Mouse (Mus musculus) ES-Bruce4 (cell line): ENCODE data around the gene Dst. TPM values are rescaled to one million over a fixed set of nuclear protein-coding genes. Genes with fewer than 3 reads are reported as not detected.

Experiments used
- H3K27ac ChIP-seq: 2 replicates; pipeline ENCODE4 v1.5.1; 2012; ENCODE audit warnings: low read length, inconsistent platforms; ENCODE audit not compliant: insufficient read depth
- H3K27me3 ChIP-seq: 2 replicates; pipeline ENCODE4 v1.6.1; 2012; ENCODE audit warnings: mild to moderate bottlenecking, low read length, inconsistent platforms; ENCODE audit not compliant: control insufficient read depth, poor library complexity, insufficient read depth, severe bottlenecking
- H3K36me3 ChIP-seq: 2 replicates; pipeline ENCODE4 v1.6.1; 2012; ENCODE audit warnings: inconsistent platforms, mild to moderate bottlenecking, low read length, moderate library complexity; ENCODE audit not compliant: control insufficient read depth, poor library complexity, insufficient read depth, severe bottlenecking
- H3K4me1 ChIP-seq: one replicate; pipeline ENCODE4 v1.8.1; 2011; ENCODE audit warnings: low read length; ENCODE audit not compliant: control insufficient read depth, insufficient read depth
- H3K4me3 ChIP-seq: 2 replicates; pipeline ENCODE4 v1.5.1; 2011; ENCODE audit warnings: low read depth, mild to moderate bottlenecking, low read length
- H3K9ac ChIP-seq: 2 replicates; pipeline ENCODE4 v1.6.1; 2012; ENCODE audit warnings: low read depth, mild to moderate bottlenecking, inconsistent platforms; ENCODE audit not compliant: poor library complexity, severe bottlenecking
- H3K9me3 ChIP-seq: replicated peaks from 2 replicates; pipeline ENCODE4 v1.6.1; 2012; ENCODE audit warnings: mild to moderate bottlenecking, low read length, inconsistent platforms; ENCODE audit not compliant: control insufficient read depth, poor library complexity, insufficient read depth, severe bottlenecking
- CTCF ChIP-seq: IDR thresholded peaks from one replicate; pipeline ENCODE4 v1.8.1; 2011; ENCODE audit warnings: low read depth, low read length
- EP300 ChIP-seq: IDR thresholded peaks from 2 replicates; pipeline ENCODE4 v1.6.1; 2011; ENCODE audit warnings: low read depth, low read length; ENCODE audit not compliant: insufficient read depth
- POLR2A ChIP-seq: IDR thresholded peaks from one replicate; pipeline ENCODE4 v1.8.1; 2011; ENCODE audit warnings: low read length; ENCODE audit not compliant: insufficient read depth
- polyA plus RNA-seq: library from polyadenylated mRNA; stranded (reverse); fragments of >200 nt; gene quantifications from 2 replicates; pipeline ENCODE4 v1.2.4, GENCODE M21; 2011; ENCODE audit warnings: low read depth; ENCODE audit not compliant: missing spikeins, insufficient read depth, insufficient read length

Dst gene
- polyA plus RNA-seq, 1 experiment: 296 TPM

DNA sequence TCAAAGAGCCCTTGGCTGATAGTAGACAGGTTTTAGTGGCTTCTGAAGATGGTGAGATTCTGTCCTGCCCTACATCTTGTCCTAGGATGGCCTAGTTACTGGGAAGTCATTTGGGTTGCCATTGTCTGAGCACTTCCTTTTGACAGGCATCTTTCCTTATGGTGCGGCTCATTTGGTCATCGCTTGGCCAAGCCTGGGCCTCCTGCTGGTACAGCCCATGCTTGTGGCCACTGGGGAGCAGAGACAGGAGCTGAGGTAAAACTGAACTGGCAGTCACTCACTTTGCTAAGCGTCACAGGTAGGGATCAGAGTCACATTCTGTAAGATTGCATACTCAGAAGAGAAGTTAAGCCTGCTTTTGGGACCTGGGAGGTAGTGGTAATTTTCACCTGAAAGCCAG, 24.2 kb downstream of the Dst start:
- Histone ChIP-seq H3K4me3 (no peak overlapping the region), H3K27me3 (no peaks in the 10 kb centered on the region), H3K4me1 (no peaks in the 10 kb centered on the region), H3K9ac (no peak overlapping the region), H3K27ac (no peak overlapping the region), H3K9me3 (no peaks in the 10 kb centered on the region), H3K36me3 (peaks cover 5% of the 10 kb centered on the region; the same call in 1 of the 2 replicates)
- TF ChIP-seq CTCF: no peak
- no peak for TF ChIP-seq POLR2A
- no peak for TF ChIP-seq EP300

DNA sequence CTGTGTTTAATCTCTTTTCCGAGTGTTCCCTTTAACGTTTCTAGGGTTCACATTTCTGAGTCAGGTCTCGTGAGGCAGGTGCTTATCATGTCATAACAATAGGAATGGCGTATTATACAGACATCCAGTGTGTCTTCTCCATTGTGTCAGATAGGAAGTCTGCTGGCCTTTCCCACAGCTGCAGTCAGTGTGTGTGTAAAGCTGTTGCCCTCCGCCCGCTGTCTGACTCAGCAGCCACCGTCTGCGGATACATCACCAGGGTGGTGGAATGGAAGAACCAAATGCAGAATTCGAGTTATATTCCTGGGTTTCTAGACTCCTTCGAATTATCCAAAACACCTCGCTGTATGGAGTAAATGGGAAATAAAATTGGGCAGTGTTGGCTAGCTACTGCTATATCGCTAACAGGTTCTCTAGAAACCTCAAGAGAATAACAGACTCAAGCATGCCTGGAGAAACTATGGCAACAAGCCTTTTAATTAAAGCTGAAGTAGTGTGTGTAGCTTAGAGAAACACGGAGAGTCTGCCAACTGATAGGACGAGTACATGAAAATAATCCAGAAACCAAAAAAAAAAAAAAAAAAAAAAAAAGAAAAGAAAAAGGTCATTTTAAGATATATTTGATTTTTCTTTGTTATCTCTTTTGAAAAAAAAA, 24.9 kb downstream of the Dst start:
- H3K9me3 ChIP-seq: no peaks in the 10 kb centered on the region
- H3K27ac ChIP-seq: no peak overlapping the region
- no peaks in the 10 kb centered on the region for H3K27me3 ChIP-seq
- TF ChIP-seq CTCF (no peak), POLR2A (no peak), EP300 (no peak)
- no peak overlapping the region for H3K4me3 ChIP-seq
- no peak overlapping the region for H3K9ac ChIP-seq
- no peaks in the 10 kb centered on the region for H3K4me1 ChIP-seq
- H3K36me3 ChIP-seq: peaks cover 8% of the 10 kb centered on the region; the same call in 1 of the 2 replicates

DNA sequence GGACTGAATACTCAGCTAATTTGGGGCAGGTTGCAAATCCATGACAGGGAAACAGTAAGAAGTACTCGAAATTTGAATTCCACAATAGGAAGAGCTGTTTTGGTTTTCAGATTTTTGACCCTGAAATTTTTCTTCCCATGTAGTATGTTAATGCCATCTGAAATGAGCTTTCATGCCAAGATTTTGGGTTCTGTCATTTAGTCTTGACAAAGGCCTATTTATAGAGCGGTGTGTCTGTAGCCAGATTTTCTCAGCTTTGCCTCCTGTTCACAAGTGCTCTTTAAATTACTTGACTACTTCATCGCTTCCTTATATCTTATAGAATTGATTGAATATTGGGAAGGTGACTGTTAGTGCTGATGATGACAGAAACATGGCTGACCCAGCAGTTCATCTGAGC, 27.9 kb downstream of the Dst start:
- Histone ChIP-seq H3K27ac (no peak overlapping the region), H3K4me1 (peaks cover 4% of the 10 kb centered on the region), H3K4me3 (no peak overlapping the region), H3K36me3 (0 out of 2 replicates have a peak, but pooled peaks cover 3% of the 10 kb centered on the region), H3K9me3 (no peaks in the 10 kb centered on the region), H3K9ac (no peak overlapping the region), H3K27me3 (no peaks in the 10 kb centered on the region)
- TF ChIP-seq EP300 (no peak), CTCF (no peak), POLR2A (no peak)

DNA sequence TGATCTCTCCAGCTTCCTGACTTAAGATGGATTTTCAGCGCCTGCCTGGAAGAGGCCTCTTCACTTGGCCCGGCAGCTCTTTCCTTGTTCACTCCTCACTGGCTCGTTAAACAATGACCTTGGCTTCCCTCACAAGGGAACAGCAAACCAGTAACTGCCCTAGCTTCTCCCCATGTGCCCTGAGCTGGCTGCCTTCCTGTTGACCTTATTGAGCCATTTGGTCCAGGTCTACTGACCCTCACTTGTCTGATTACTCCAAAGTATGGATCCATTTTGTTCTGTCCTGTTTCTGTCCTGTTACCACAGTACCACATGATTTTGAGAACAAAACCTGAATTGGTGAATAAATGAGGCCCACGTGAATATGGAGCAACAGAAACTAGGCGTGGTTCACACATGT, 31.8 kb downstream of the Dst start:
- H3K9ac ChIP-seq: no peak overlapping the region
- H3K9me3 ChIP-seq: no peaks in the 10 kb centered on the region
- H3K4me3 ChIP-seq: no peak overlapping the region
- no peaks in the 10 kb centered on the region for H3K27me3 ChIP-seq
- H3K4me1 ChIP-seq: peaks cover 4% of the 10 kb centered on the region
- H3K27ac ChIP-seq: peak overlapping the region; percentile 9
- 0 out of 2 replicates have a peak, but pooled peaks cover 3% of the 10 kb centered on the region for H3K36me3 ChIP-seq
- TF ChIP-seq POLR2A: no peak
- TF ChIP-seq CTCF: no peak
- no peak for TF ChIP-seq EP300

DNA sequence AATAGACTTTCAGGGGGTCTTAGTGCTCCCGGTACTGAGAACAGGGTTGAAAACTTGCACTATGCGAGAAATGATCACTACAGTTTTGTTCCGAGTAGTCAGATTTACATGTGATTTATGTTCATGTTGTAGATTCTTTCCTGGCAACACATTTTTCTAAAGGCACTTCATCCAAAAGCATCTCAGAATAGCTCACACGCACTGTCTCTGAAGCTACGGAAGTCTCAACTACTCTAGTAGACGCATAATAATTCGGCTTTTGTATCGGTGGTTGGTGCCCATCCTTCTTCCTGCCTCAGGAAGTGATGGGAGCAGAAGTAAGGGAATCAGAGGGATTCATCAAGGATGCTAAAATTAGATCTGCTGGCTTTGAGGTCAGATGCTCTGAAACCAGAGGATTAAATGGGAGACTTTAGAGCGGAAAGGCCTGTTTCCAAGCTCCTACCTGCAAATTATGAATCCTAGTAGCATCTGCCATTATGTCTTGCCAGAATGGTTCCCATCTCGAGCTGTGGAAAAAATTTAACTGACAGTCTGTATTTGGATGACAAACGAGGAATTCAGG, 32.4 kb downstream of the Dst start:
- 0 out of 2 replicates have a peak, but pooled peaks cover 3% of the 10 kb centered on the region for H3K36me3 ChIP-seq
- H3K4me3 ChIP-seq: no peak overlapping the region
- H3K27me3 ChIP-seq: no peaks in the 10 kb centered on the region
- TF ChIP-seq EP300 (no peak), CTCF (no peak), POLR2A (no peak)
- no peaks in the 10 kb centered on the region for H3K9me3 ChIP-seq
- H3K27ac ChIP-seq: peak overlapping the region; percentile 54
- H3K4me1 ChIP-seq: peaks cover 4% of the 10 kb centered on the region
- no peak overlapping the region; the same call in 1 of the 2 replicates for H3K9ac ChIP-seq

DNA sequence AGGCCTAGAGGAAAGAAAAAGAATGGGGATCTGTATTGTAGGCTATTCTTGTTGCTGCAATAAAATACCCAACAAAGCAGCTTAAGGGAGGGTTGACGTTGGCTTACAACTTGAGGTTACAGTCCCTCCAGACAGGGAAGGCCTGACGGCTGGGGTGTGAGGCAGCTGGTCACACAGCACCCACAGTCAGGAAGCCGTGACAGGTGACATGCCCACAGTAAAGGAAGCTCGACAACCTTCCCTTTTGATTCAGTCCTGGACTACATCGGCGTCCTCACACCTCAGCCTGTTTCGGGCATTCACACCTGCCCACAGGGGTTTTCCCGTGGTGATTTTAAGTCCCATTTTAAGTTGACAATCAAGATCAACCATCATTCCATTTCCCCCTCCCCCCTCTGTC, 34.6 kb downstream of the Dst start:
- H3K27ac ChIP-seq: no peak overlapping the region
- H3K27me3 ChIP-seq: no peaks in the 10 kb centered on the region
- no peaks in the 10 kb centered on the region for H3K36me3 ChIP-seq
- no peak for TF ChIP-seq CTCF
- no peak for TF ChIP-seq EP300
- TF ChIP-seq POLR2A: no peak
- peaks cover 6% of the 10 kb centered on the region for H3K4me1 ChIP-seq
- no peaks in the 10 kb centered on the region for H3K9me3 ChIP-seq
- H3K9ac ChIP-seq: no peak overlapping the region
- H3K4me3 ChIP-seq: no peak overlapping the region
